Mouse (Mus musculus) brain, adult 10 weeks (tissue): ENCODE measurements around the gene Ankrd26. TPM values are rescaled to one million over a fixed set of nuclear protein-coding genes. Genes with fewer than 3 reads are reported as not detected.

Experiments used
- polyA plus RNA-seq: library from polyadenylated mRNA; stranded (reverse); fragments of 350-450 nt; fragmentation: Illumina TruSeq; extraction: RNeasy Lipid Tissue Mini Kit (QIAGEN cat#74804); gene quantifications from one replicate; pipeline ENCODE4 v1.2.3, GENCODE M21; 2015; ENCODE audit warnings: low read depth, low replicate concordance

The Ankrd26 gene
- polyA plus RNA-seq, result 7.3 TPM

DNA sequence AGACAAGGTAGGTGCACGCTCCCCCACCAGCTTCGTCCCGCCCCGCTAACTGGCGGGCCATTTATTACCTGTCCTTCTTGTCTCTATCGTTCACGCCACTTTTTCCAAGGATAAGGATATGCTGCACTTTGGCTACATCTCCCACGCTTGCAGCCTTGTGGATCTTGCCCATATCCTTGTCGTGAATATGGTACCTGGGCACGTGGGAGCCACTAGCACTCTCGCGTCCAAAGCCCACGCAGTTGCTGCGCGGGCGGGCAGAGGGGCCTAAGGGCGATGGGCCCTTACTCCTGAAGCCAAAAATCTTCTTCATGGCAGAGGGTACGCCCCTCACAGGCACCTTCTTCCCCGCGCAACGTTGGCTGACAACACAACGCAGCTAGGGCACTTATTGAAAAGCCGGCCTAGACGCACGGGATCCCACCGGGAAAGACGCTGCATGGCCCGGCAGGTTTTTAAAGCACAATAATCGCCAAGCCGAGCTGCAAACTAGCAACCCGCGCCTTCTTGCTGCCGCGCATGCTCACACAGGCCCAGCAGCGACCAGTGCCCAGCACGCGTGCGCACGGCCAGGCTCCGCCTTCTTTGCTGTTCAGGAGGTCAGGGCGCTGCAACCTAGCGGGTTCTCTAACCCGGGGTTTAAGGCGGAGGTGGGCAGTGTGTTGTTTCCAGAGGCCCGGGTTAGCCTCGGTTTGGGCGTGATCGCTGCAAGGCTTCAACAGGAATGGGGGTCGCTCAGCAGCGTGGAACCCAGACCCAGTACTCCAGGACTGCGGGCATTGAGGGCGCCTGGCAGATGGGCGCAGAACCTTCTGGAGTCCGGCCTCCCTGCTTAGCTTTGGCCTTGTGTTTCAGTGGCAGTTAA is at the start of gene Ankrd26:
Ankrd26 (minus strand) TSS at position 482 of the 865 bp plus-strand sequence.

DNA sequence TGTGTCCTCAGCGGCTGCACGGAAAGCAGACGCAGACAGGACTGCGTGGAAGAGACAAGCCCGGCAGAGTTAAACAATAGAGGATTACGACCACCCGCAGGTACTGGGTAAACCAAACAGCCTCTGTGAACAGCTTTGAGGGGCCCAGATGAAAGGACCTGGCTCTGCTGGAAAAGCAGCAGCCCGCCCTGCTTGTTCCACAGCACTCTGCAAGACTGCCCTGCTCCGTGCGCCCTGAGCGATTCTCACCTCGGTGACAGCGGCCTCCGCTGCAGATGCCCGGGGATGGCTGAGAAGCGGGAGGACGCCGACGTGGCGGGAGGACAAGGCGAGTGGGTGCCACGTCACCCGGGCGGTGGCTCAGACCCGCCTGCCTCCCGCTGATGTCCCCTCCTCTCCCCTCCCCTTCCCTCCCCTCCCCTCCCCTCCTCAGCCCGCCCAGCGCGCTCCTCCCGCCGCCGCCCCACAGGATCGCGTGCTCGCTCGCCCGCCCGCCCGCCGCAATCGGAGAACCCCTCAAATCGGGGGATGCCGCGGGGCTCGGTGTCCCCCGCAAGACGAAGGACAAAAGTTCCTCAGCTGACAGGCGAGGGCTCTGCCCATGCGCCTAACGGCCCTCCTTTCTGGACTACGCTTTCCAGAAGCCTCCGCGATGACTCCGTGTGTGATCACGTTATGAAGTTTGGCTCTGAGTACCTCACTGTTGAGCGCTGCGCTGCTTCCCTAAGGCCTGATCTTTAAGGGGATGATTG is 82.9 kb downstream of the Ankrd26 start, which contains the start of gene Zfp9:
Zfp9 (minus strand) TSS at position 364 of the 752 bp plus-strand sequence.

DNA sequence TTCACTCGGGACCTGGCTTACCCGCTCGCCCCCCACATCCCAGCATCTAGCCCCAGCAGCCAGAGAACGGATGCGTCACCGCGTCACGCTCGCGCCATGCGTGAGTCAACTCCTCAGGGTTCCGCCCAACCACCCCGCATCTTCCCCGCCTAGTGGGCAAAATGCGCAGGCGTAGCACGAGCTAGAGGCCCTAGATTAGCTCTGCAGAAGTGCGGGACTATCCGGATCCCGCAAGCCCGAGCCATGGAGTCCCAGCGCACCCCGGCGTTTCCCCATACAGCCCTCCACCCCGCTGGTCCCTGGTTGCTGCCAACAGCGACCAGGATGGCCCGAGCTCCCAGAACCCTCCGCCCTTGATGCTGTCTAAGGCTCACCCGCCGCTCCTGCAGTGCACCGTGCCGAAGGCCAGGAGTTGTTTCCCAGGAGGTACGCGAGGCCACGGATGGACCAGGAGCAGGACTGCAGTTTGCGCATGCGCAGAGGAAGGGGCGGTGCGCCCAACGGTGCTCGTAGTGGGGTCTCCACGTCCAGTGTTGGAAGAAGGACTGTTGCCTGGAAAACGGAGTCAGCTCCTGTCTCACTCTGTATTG is 106.9 kb downstream of the Ankrd26 start, which contains the start of gene Zfp248:
Zfp248 (minus strand) TSS at position 487 of the 590 bp plus-strand sequence.

Other genes starting within 250 kb of the Ankrd26 start
- 18.8 TPM for gene Bms1, start 142.8 kb downstream of the Ankrd26 start, polyA plus RNA-seq
- gene Zfp248, start 106.7 kb downstream of the Ankrd26 start, polyA plus RNA-seq, result 11.1 TPM
- 16.2 TPM for gene Zfp9, start 82.9 kb downstream of the Ankrd26 start, polyA plus RNA-seq